Mouse (Mus musculus): ENCODE data around the gene Lef1.

Gene Lef1

GRCm38 (mm10) chr3:131247447-131247846 is 137.2 kb downstream of the Lef1 start:
- no peak for DNase-seq (ENCODE audit: low read depth in 2 of 2, low spot score in 2 of 2)

- DNase-seq (ENCODE audit: low read depth in 2 of 2, low spot score in 2 of 2): no peak
Measured at GRCm38 (mm10) chr3:131247851-131248250, 137.6 kb downstream of the Lef1 start.

DNA sequence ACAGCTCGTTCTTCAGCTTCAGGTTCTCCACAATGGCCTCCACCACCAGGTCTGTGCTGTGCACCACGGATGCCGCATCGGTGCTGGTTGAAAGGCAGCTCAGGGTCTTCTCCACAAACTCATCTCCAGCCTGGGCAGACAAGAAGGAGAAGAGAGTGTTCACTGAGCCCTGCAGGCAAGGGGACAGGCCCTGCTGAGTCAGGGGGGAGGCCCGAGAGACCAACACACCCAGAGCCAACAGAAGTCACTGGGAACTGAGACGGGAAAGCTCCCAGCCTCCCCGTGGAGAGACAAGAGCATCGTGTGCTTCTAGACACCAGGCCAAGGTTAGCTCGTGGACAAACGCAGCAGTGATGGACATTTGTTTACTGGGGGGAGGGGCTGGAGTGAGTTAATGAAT is 138.2 kb downstream of the Lef1 start:
- DNase-seq (ENCODE audit: low read depth in 2 of 2, low spot score in 2 of 2): no peak

DNA sequence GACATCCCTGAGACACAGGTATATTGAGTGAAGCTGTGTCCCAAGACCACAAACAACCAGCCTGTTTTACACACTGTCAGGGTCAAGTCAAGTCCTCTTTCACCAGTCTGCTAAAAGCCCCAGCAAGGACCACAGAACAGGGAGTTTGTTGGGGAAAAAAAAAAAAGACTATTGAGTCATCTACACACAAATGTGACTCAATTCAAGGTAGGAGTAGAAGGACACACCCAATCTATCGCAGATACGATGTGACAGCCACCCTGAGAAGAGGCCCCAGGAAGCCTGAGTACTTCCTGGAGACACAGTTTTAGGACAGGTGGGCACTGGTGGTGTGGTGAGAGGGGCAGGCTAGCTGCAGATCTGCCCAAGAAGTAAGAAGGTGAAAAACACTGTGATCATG is 140.0 kb downstream of the Lef1 start:
- no peak for DNase-seq (ENCODE audit: low read depth in 2 of 2, low spot score in 2 of 2)

- no peak for DNase-seq (ENCODE audit: low read depth in 2 of 2, low spot score in 2 of 2)
Measured at GRCm38 (mm10) chr3:131250978-131251377, 140.7 kb downstream of the Lef1 start.

DNA sequence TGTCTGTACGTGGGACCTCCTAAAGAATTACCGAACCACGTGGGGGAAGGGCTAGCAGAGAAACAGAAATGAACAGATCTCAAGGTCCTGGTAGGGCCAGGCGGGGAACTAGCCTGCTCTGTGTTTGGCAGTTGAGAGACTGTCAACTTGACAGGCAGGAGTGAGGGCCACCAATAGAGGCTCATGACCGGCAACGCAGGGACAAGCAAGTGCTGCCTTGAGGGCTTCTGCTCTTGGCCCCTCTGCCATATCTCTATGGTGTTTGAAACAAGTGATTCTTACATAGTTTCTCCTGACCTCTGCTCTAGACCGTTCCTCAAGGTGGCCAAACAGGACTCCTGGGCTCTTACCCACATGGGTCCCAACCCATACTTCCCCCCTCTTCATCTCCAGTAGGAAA is 141.3 kb downstream of the Lef1 start:
- DNase-seq (ENCODE audit: low read depth in 2 of 2, low spot score in 2 of 2): no peak

DNA sequence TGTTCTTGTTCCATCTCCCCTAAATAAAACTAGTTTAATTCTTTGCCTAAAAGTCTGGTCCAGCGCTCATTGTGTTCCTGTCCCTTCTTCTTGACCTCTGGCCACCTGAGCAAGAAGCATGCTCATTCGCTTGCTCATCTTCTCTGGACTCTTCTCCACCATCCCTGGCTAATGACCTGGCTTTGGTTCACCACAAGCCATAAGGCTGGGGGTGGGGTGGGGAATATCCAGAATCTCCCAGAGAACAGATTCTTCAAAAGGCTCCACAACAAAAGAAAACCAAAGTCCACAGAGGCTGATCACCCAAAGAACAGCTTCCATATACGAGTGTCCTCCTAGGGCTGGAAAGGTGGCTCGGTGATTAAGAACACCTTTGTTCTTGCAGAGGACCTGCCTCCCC is 144.7 kb downstream of the Lef1 start:
- no peak for DNase-seq (ENCODE audit: low read depth in 2 of 2, low spot score in 2 of 2)

GRCm38 (mm10) chr3:131255399-131255981 is 145.2 kb downstream of the Lef1 start:
- no peak for DNase-seq (ENCODE audit: low read depth in 2 of 2, low spot score in 2 of 2)

- no peak for DNase-seq (ENCODE audit: low read depth in 2 of 2, low spot score in 2 of 2)
Measured at GRCm38 (mm10) chr3:131258921-131259320, 148.7 kb downstream of the Lef1 start.

DNA sequence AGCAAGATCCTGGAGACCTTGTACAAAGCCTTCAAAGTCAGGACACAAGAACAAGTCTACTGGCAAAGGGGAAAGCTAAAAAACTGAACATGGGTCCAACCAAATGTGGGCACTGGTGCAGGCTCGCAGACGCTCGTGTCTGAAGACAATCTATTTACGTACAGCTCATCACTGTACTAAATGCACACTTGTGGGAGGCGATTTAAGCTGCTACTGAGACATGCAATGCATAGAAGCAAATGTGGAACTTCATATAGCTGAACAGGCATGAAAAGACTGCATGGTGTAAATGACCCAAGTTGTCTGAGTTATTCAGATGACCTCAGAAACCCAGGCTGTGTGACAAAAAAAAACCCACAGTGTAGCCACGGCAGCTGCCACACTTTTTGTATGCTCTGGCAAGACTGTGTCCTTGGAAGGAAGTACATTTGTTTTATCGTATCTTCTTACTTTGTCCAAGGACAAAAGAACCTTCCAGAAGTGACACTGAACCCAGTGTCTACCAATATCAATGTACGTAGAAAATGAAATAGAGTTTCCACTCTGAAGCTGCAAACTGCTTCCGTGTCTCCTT is 149.2 kb downstream of the Lef1 start:
- DNase-seq (ENCODE audit: low read depth in 2 of 2, low spot score in 2 of 2): no peak

GRCm38 (mm10) chr3:131260418-131260817 is 150.1 kb downstream of the Lef1 start:
- no peak for DNase-seq (ENCODE audit: low read depth in 2 of 2, low spot score in 2 of 2)

GRCm38 (mm10) chr3:131263766-131264486 is 153.7 kb downstream of the Lef1 start:
- DNase-seq (ENCODE audit: low read depth in 2 of 2, low spot score in 2 of 2): no peak

DNA sequence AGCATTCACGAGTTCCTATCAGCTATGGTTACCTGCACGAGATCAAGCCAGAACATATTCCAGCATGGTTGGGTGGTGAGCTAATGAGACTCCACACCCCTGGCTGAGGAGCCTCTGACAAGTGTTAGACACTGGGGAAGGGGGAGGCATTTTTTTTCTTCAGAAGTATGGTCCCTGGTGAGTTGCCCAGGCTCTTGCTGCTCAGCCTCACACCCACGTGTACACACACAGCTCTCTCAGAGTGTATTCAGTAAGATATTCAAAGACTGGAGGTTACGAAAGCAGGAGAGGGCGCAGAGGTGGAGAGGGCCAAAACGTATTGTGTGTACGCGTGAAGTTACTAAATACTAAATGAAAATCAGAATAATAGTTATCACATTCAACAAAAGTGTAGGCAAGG is 155.2 kb downstream of the Lef1 start:
- DNase-seq (ENCODE audit: low read depth in 2 of 2, low spot score in 2 of 2): no peak

- DNase-seq (ENCODE audit: low read depth in 2 of 2, low spot score in 2 of 2): no peak
Measured at GRCm38 (mm10) chr3:131266366-131267050, 156.2 kb downstream of the Lef1 start.

DNA sequence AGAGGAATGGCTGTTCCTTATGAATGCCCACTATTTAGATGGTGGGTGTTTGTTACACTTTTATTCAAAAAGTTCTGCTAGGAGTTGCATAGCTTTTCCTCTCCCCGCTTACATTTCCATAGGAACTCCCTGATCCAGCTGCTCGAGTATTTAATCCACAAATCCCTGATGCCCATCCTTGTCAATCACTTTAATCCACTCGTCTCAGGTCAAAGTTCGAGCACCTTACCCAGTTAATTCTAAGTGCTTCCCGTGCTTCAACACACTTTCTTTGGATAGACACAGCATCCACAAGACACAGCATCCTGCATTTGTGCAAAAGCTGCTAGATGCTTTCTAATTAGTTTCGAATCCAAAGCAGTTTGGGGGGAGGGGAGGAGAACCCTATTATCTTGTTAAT is 160.1 kb downstream of the Lef1 start:
- DNase-seq (ENCODE audit: low read depth in 2 of 2, low spot score in 2 of 2): no peak

DNA sequence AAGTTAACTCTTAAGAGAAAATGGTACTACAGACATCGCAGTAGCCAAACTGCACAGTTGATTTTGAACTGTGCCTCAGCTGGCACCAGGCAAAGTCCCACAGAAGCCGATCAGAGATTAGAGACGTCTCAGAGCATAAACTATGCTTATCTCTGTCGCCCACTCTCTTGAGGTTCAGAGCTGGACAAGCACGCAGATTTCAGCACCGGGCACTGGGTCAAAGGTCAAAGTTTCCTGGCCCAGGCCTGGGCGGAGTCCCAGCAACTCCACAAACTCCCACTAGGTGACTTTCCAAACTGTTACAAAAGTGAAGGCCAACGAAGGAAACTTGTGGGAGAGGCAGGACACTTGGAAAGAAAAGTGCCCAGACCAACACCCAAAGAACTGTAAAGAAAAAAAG is 160.9 kb downstream of the Lef1 start:
- peak in 1 of 2 experiments; percentile 4 for DNase-seq (ENCODE audit: low read depth in 2 of 2, low spot score in 2 of 2)

GRCm38 (mm10) chr3:131271559-131272373 is 161.5 kb downstream of the Lef1 start, which contains the start of gene Hadh:
Gene Hadh (minus strand): TSS chr3:131272101.
- peak; percentile 59 to 75 for DNase-seq (ENCODE audit: low read depth in 2 of 2, low spot score in 2 of 2)

DNA sequence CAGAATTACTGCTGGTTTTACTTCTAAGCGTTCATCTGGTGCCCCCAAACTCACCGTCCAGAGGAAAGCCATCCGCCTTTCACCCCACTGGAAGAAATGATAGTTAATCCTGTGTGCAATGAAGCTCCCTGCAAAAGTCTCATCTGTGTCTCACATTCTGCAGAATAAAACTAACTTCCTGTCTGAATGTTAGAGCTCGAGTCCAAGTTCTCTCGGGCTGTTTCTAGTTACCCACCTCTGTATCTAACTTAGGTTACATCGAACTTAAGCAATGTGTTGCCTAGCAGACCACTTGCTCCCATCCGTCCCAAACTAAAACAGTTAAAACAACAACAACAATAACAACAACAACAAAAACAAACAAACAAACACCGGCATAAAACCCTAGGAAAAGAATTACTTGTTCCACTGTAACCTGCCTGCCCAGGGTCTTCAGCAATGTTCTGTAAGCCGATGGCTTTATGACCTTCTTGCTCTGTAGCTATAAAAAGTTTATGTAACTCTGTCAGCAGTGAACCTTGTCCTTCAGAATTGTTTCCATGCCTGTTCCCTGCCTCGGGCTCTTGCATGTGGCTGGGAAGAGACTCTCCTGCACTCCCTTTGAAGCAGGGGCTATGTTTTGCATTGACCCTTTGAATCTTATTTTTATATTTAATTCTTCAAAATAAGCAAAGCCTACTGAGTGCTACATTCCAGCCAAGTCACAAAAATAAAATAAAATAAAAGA is 162.3 kb downstream of the Lef1 start:
- no peak for DNase-seq (ENCODE audit: low read depth in 2 of 2, low spot score in 2 of 2)
